Mouse (Mus musculus): Measurements from ENCODE around the gene Camsap3.

The Camsap3 gene

GRCm38 (mm10) chr8:3656725-3657381, 69.8 kb downstream of the Camsap3 start:
- DNase-seq (ENCODE audit: low read depth): no peak

All from c-Kit-positive CD71-positive TER-119-negative erythroid progenitor cells, embryonic 14.5 days (primary cell).